Mouse (Mus musculus) retina, adult 2 months (tissue): Measurements from ENCODE around the gene Knl1.

Source experiments
- DNase-seq: peaks from one replicate; pipeline ENCODE4 v3.0.0-alpha.2; 2012; ENCODE audit warnings: low read depth, low spot score

The Knl1 gene

GRCm38 (mm10) chr2:119035397-119035745 lies 11.5 kb upstream of the Knl1 start:
- DNase-seq, result no peak

GRCm38 (mm10) chr2:119040882-119041281 lies 6.0 kb upstream of the Knl1 start:
- DNase-seq, result no peak

- DNase-seq, result no peak
Measured at GRCm38 (mm10) chr2:119045163-119045562, 1.8 kb upstream of the Knl1 start.

GRCm38 (mm10) chr2:119047849-119048248 lies 930 bp downstream of the Knl1 start:
- no peak for DNase-seq

- DNase-seq, result no peak
Measured at GRCm38 (mm10) chr2:119050132-119050650, 3.3 kb downstream of the Knl1 start.

- no peak for DNase-seq
Measured at GRCm38 (mm10) chr2:119060139-119060538, 13.2 kb downstream of the Knl1 start.

GRCm38 (mm10) chr2:119072397-119072796 lies 25.5 kb downstream of the Knl1 start:
- DNase-seq, result no peak

- DNase-seq, result no peak
Measured at GRCm38 (mm10) chr2:119086156-119086555, 39.2 kb downstream of the Knl1 start.

- DNase-seq, result no peak
Measured at GRCm38 (mm10) chr2:119101552-119101951, 54.6 kb downstream of the Knl1 start.

GRCm38 (mm10) chr2:119106583-119106982 lies 59.7 kb downstream of the Knl1 start:
- no peak for DNase-seq

- no peak for DNase-seq
Measured at GRCm38 (mm10) chr2:119108554-119108953, 61.6 kb downstream of the Knl1 start.

- DNase-seq, result no peak
Measured at GRCm38 (mm10) chr2:119111060-119111459, 64.1 kb downstream of the Knl1 start.

- DNase-seq, result peak; percentile 82
Measured at GRCm38 (mm10) chr2:119112438-119113112, 65.7 kb downstream of the Knl1 start, which contains the start of gene Rad51. Gene Rad51 (plus strand): TSS chr2:119112793.

- DNase-seq, result no peak
Measured at GRCm38 (mm10) chr2:119113121-119113925, 66.4 kb downstream of the Knl1 start.

GRCm38 (mm10) chr2:119136346-119136898 lies 89.5 kb downstream of the Knl1 start:
- DNase-seq, result no peak

- DNase-seq, result no peak
Measured at GRCm38 (mm10) chr2:119145199-119145598, 98.3 kb downstream of the Knl1 start.

- DNase-seq, result no peak
Measured at GRCm38 (mm10) chr2:119146435-119146834, 99.5 kb downstream of the Knl1 start.

GRCm38 (mm10) chr2:119147160-119147678 lies 100.3 kb downstream of the Knl1 start:
- peak; percentile 32 for DNase-seq

- no peak for DNase-seq
Measured at GRCm38 (mm10) chr2:119147775-119148174, 100.9 kb downstream of the Knl1 start.

- peak; percentile 68 for DNase-seq
Measured at GRCm38 (mm10) chr2:119152255-119152654, 105.3 kb downstream of the Knl1 start.

- no peak for DNase-seq
Measured at GRCm38 (mm10) chr2:119154683-119155082, 107.8 kb downstream of the Knl1 start.
